Mouse (Mus musculus): ENCODE data around the gene 2210408I21Rik. TPM values are rescaled to one million over a fixed set of nuclear protein-coding genes. Genes with fewer than 3 reads are reported as not detected.
"Not testable (repeated sequence)": the region's sequence is repeated elsewhere in the genome, so short reads cannot be mapped to it uniquely, and the experiment has no call there.

Gene 2210408I21Rik
- polyA plus RNA-seq (2015; fragmentation: Nextera tagmentation; extraction: Ambion mirVana): 10.3 and 12.5 TPM in 2 replicates

GRCm38 (mm10) chr13:77134931-77135620 is at the start of gene 2210408I21Rik, which contains the start of gene Slf1:
Gene 2210408I21Rik (plus strand): TSS chr13:77135540.
Gene Slf1 (minus strand): TSS chr13:77135473.
- Histone ChIP-seq H3K4me3 (ENCODE audit: low read length) (peak within 1 kb of the TSS; percentile 99), H3K9me3 (ENCODE audit: control insufficient read depth, low read length) (no peaks in the 10 kb centered on the region), H3K4me1 (ENCODE audit: control insufficient read depth, insufficient read depth, low read depth, low read length) (peaks cover 6% of the 10 kb centered on the region), H3K9ac (ENCODE audit: low read depth, low read length) (peak within 1 kb of the TSS; percentile 93), H3K27ac (ENCODE audit: low read depth, low read length) (peak within 1 kb of the TSS; percentile 88), H3K36me3 (ENCODE audit: control insufficient read depth, insufficient read depth, low read length) (no peaks in the 10 kb centered on the region), H3K27me3 (replicated peaks; ENCODE audit: control insufficient read depth, insufficient read depth, low read length) (no peaks in the 10 kb centered on the region), H3K4me2 (ENCODE audit: low read length) (peak within 1 kb of the TSS; percentile 74)
- under 1% methylated on average over 53 of the region's 65 CpGs for WGBS
- peak; percentile 99 for ATAC-seq

GRCm38 (mm10) chr13:77092876-77093275 is 42.5 kb upstream of the 2210408I21Rik start:
- H3K9ac ChIP-seq (ENCODE audit: low read depth, low read length); H3K9me3 ChIP-seq (ENCODE audit: control insufficient read depth, low read length); ATAC-seq; H3K36me3 ChIP-seq (ENCODE audit: control insufficient read depth, insufficient read depth, low read length); H3K27ac ChIP-seq (ENCODE audit: low read depth, low read length); H3K4me3 ChIP-seq (ENCODE audit: low read length); H3K27me3 ChIP-seq (replicated peaks; ENCODE audit: control insufficient read depth, insufficient read depth, low read length); H3K4me2 ChIP-seq (ENCODE audit: low read length); H3K4me1 ChIP-seq (ENCODE audit: control insufficient read depth, insufficient read depth, low read depth, low read length): not testable (repeated sequence)
- 96% methylated on average over 1 of the region's 1 CpGs for WGBS

GRCm38 (mm10) chr13:77107734-77108133 is 27.6 kb upstream of the 2210408I21Rik start:
- no peak overlapping the region for H3K9ac ChIP-seq (ENCODE audit: low read depth, low read length)
- no peaks in the 10 kb centered on the region for H3K9me3 ChIP-seq (ENCODE audit: control insufficient read depth, low read length)
- H3K4me3 ChIP-seq (ENCODE audit: low read length): no peak overlapping the region
- no peak overlapping the region for H3K27ac ChIP-seq (ENCODE audit: low read depth, low read length)
- H3K4me2 ChIP-seq (ENCODE audit: low read length): no peak overlapping the region
- H3K27me3 ChIP-seq (replicated peaks; ENCODE audit: control insufficient read depth, insufficient read depth, low read length): no peaks in the 10 kb centered on the region
- H3K4me1 ChIP-seq (ENCODE audit: control insufficient read depth, insufficient read depth, low read depth, low read length): no peaks in the 10 kb centered on the region
- peaks cover under 1% of the 10 kb centered on the region; the same call in 1 of the 2 replicates for H3K36me3 ChIP-seq (ENCODE audit: control insufficient read depth, insufficient read depth, low read length)
- no peak for ATAC-seq

- no peak overlapping the region for H3K27ac ChIP-seq (ENCODE audit: low read depth, low read length)
- H3K4me3 ChIP-seq (ENCODE audit: low read length): no peak overlapping the region
- H3K9me3 ChIP-seq (ENCODE audit: control insufficient read depth, low read length): no peaks in the 10 kb centered on the region
- H3K4me1 ChIP-seq (ENCODE audit: control insufficient read depth, insufficient read depth, low read depth, low read length): no peaks in the 10 kb centered on the region
- ATAC-seq: no peak
- H3K9ac ChIP-seq (ENCODE audit: low read depth, low read length): no peak overlapping the region
- H3K4me2 ChIP-seq (ENCODE audit: low read length): no peak overlapping the region
- no peaks in the 10 kb centered on the region for H3K27me3 ChIP-seq (replicated peaks; ENCODE audit: control insufficient read depth, insufficient read depth, low read length)
- WGBS: 95% methylated on average over 4 of the region's 4 CpGs
- no peaks in the 10 kb centered on the region for H3K36me3 ChIP-seq (ENCODE audit: control insufficient read depth, insufficient read depth, low read length)
Observed at GRCm38 (mm10) chr13:77118695-77119094, 16.6 kb upstream of the 2210408I21Rik start.

GRCm38 (mm10) chr13:77125159-77125558 is 10.2 kb upstream of the 2210408I21Rik start:
- ATAC-seq: no peak
- Histone ChIP-seq H3K9me3 (ENCODE audit: control insufficient read depth, low read length) (no peaks in the 10 kb centered on the region), H3K36me3 (ENCODE audit: control insufficient read depth, insufficient read depth, low read length) (no peaks in the 10 kb centered on the region), H3K4me2 (ENCODE audit: low read length) (no peak overlapping the region), H3K4me3 (ENCODE audit: low read length) (no peak overlapping the region), H3K27me3 (replicated peaks; ENCODE audit: control insufficient read depth, insufficient read depth, low read length) (no peaks in the 10 kb centered on the region), H3K9ac (ENCODE audit: low read depth, low read length) (no peak overlapping the region), H3K27ac (ENCODE audit: low read depth, low read length) (no peak overlapping the region), H3K4me1 (ENCODE audit: control insufficient read depth, insufficient read depth, low read depth, low read length) (no peaks in the 10 kb centered on the region)
- WGBS: 74% methylated on average over 3 of the region's 3 CpGs

GRCm38 (mm10) chr13:77128240-77128639 is 7.1 kb upstream of the 2210408I21Rik start:
- H3K27ac ChIP-seq (ENCODE audit: low read depth, low read length): no peak overlapping the region
- no peaks in the 10 kb centered on the region for H3K4me1 ChIP-seq (ENCODE audit: control insufficient read depth, insufficient read depth, low read depth, low read length)
- H3K36me3 ChIP-seq (ENCODE audit: control insufficient read depth, insufficient read depth, low read length): no peaks in the 10 kb centered on the region
- no peaks in the 10 kb centered on the region for H3K9me3 ChIP-seq (ENCODE audit: control insufficient read depth, low read length)
- 94% methylated on average over 2 of the region's 2 CpGs for WGBS
- no peak overlapping the region for H3K9ac ChIP-seq (ENCODE audit: low read depth, low read length)
- H3K4me3 ChIP-seq (ENCODE audit: low read length): no peak overlapping the region
- H3K4me2 ChIP-seq (ENCODE audit: low read length): no peak overlapping the region
- no peaks in the 10 kb centered on the region for H3K27me3 ChIP-seq (replicated peaks; ENCODE audit: control insufficient read depth, insufficient read depth, low read length)
- no peak for ATAC-seq

- no peaks in the 10 kb centered on the region for H3K9me3 ChIP-seq (ENCODE audit: control insufficient read depth, low read length)
- H3K4me3 ChIP-seq (ENCODE audit: low read length): no peak overlapping the region
- no peak for ATAC-seq
- 82% methylated on average over 2 of the region's 2 CpGs for WGBS
- H3K4me1 ChIP-seq (ENCODE audit: control insufficient read depth, insufficient read depth, low read depth, low read length): peaks cover 2% of the 10 kb centered on the region
- no peak overlapping the region for H3K4me2 ChIP-seq (ENCODE audit: low read length)
- H3K9ac ChIP-seq (ENCODE audit: low read depth, low read length): no peak overlapping the region
- H3K27ac ChIP-seq (ENCODE audit: low read depth, low read length): no peak overlapping the region
- no peaks in the 10 kb centered on the region for H3K27me3 ChIP-seq (replicated peaks; ENCODE audit: control insufficient read depth, insufficient read depth, low read length)
- no peaks in the 10 kb centered on the region for H3K36me3 ChIP-seq (ENCODE audit: control insufficient read depth, insufficient read depth, low read length)
Observed at GRCm38 (mm10) chr13:77131132-77131531, 4.2 kb upstream of the 2210408I21Rik start.

GRCm38 (mm10) chr13:77135621-77135981 is 261 bp downstream of the 2210408I21Rik start:
- peak overlapping the region; percentile 93 for H3K9ac ChIP-seq (ENCODE audit: low read depth, low read length)
- no peaks in the 10 kb centered on the region for H3K36me3 ChIP-seq (ENCODE audit: control insufficient read depth, insufficient read depth, low read length)
- H3K27ac ChIP-seq (ENCODE audit: low read depth, low read length): peak overlapping the region; percentile 78
- peak overlapping the region; percentile 99 for H3K4me3 ChIP-seq (ENCODE audit: low read length)
- peaks cover 6% of the 10 kb centered on the region for H3K4me1 ChIP-seq (ENCODE audit: control insufficient read depth, insufficient read depth, low read depth, low read length)
- H3K9me3 ChIP-seq (ENCODE audit: control insufficient read depth, low read length): no peaks in the 10 kb centered on the region
- peak overlapping the region; percentile 62 for H3K4me2 ChIP-seq (ENCODE audit: low read length)
- H3K27me3 ChIP-seq (replicated peaks; ENCODE audit: control insufficient read depth, insufficient read depth, low read length): no peaks in the 10 kb centered on the region
- ATAC-seq: peak; percentile 88
- WGBS: 2% methylated on average over 11 of the region's 11 CpGs

GRCm38 (mm10) chr13:77140890-77141289 is 5.5 kb downstream of the 2210408I21Rik start:
- peaks cover 6% of the 10 kb centered on the region for H3K4me1 ChIP-seq (ENCODE audit: control insufficient read depth, insufficient read depth, low read depth, low read length)
- H3K9ac ChIP-seq (ENCODE audit: low read depth, low read length): no peak overlapping the region
- H3K4me2 ChIP-seq (ENCODE audit: low read length): no peak overlapping the region
- no peaks in the 10 kb centered on the region for H3K9me3 ChIP-seq (ENCODE audit: control insufficient read depth, low read length)
- WGBS: 90% methylated on average over 2 of the region's 2 CpGs
- no peak for ATAC-seq
- H3K36me3 ChIP-seq (ENCODE audit: control insufficient read depth, insufficient read depth, low read length): no peaks in the 10 kb centered on the region
- no peaks in the 10 kb centered on the region for H3K27me3 ChIP-seq (replicated peaks; ENCODE audit: control insufficient read depth, insufficient read depth, low read length)
- H3K27ac ChIP-seq (ENCODE audit: low read depth, low read length): no peak overlapping the region
- no peak overlapping the region for H3K4me3 ChIP-seq (ENCODE audit: low read length)
